Mouse (Mus musculus): ENCODE results near the gene Slc10a2. TPM values are rescaled to one million over a fixed set of nuclear protein-coding genes. Genes with fewer than 3 reads are reported as not detected.

Slc10a2 gene
- polyA plus RNA-seq (2012; ENCODE audit: low replicate concordance) = not detected in 2 replicates

DNA sequence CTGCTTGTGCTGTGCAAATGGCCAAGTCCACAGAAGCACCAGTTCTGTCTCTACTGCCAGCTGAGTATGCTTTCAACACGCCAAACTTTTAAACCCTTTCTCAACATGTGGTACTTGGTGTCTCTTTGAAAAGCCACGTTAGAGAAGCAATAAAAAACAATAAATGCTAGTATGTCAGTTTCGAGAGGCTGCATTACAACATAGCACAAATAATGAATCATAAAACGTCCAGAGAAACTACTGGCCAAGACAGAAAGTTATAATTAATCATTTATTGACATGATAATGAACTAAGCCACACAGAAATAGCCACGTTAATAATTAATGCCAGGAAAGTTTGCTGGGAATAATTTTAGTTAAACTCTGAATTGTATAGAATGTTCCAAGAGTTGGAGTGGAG is at the start of gene Slc10a2:
Gene Slc10a2, minus strand, starts transcription at position 166 of the 400 bp plus-strand sequence.

